Mouse (Mus musculus) ovary, postnatal 36 days (tissue): ENCODE results near the gene Pop5.

Experiments
- DNase-seq: peaks from one replicate; pipeline ENCODE4 v3.0.0; 2022; ENCODE audit warnings: low spot score, mixed read lengths

Pop5 gene

DNA sequence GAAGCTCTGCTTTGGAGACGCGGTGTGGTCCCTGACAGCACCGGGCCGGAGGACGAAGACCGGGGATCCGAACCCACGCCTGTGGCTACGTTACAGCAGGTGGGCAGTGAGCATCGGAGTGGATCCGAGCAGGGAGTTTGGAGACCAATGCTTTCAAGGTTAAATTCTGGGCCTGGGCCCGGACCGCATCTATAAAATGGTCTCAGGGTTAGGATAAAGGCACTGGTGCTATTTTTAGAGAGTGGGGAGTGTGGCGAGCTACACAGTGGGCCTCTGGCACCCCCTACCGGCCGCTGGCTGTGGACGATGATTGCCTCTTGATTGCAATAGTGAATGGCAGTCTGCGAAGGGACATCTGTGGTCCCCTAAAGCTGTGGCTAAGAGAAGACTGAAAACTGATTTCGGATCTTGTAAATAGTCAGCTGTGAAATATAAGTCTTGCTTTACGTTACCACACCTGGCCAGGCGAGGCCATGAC lies at the start of gene Pop5:
TSS of gene Pop5 (plus strand) at position 51 of the 478 bp plus-strand sequence.
- DNase-seq = peak; percentile 86

- DNase-seq = peak; percentile 23
Measured at GRCm38 (mm10) chr5:115186371-115187073, 49.1 kb upstream of the Pop5 start.

DNA sequence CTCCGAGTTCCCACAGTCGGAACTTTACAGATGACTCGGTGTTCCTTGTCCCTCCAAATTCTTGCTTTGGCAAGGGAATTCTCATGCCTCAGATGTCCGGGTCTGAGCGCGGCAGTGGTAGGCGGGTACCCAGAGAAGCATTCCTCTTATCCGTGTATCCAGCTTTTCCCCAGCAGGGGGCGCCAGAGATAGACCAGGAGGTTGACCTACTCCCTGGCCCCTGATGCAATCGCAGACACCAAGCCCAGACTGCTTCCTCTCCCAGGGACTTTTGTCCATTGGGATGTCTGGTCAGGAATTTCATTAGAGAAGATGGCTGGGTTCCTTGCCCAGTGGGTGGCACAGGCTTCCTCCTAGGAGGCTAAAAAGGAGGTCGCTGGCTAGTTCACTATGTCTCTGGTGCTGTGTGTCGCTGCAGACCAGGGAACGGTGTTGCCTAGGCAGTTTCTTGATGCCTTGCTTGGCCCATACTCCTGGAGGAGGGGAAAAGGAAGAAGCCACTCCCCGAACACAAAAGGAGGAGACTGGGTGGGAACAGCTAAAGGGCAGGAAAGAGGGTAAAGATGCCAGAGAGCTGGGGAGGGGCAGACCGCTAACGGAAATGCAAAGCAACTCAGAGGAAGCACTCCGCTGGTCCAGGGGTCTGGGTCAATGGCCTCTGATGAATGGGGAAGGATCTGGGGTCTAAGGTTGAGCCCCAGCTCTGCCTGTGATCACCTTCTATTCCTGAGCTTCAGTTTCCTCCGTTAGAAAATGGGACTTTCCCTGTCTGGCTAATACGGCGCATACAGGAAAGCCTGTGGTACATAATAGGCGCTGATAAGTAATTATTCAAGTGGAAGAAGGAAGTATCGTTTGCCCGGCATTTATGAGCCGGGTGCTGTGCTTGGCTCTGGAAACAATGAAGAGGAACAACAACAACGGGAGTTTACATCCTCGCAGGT lies 48.2 kb upstream of the Pop5 start:
- DNase-seq = peak; percentile 89

DNA sequence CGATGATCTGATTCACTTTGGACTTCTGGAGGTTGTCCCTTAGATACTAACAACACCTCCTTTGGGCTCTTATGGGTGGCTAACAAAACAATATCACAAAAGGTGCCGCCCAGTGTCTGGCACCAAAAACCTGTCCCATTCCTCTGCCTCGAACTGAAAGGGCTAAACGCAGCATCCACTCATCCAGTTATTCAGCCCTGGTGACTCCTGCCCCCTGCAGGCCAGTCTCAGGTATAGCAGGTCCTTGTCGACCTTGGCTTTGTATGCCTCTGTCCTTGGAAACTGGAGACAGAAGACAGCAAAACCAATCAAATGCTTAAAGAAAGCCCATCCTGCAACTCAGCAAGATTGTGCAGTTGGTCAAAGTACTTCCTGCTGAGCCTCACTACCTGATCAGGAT lies 46.8 kb upstream of the Pop5 start:
- DNase-seq = peak; percentile 33

DNA sequence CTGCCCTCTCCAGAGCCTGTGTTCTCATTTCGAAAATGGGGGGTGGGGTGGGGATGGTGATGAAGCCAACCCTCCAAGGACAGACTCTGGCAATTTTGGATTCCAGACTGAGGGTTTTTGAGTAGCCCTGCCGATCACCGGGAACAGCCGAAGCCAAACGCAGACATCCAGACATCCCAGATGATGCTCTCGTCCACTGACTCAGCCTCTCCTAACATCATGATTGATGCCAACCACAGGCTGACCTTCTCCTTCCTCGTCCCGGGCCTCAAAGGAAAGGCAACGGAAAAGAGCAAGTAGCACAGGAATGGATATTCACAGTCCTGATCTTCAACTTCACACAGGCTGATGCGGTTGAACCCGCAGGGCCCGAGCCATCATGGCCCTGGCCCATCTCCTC lies 45.6 kb upstream of the Pop5 start:
- no peak for DNase-seq

GRCm38 (mm10) chr5:115191880-115192827 lies 43.5 kb upstream of the Pop5 start:
- DNase-seq = no peak

DNA sequence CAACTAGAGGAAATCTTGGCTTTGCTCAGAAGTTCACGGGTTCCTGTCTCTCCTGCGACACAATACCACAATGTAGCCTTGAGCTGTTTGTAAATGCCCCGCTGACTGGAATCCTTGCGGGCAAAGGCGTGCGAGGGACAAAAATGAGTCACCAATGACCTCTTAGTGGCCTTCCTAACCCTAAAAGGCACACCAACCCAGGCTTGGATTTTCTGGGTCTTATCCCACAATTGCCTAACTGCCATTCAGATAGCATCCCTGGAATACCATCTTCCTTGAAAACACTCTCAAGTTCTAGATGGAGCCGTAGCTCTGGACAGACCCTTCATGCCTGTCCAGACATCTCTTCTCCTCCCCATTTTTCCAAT lies 42.8 kb upstream of the Pop5 start:
- DNase-seq = no peak

- peak; percentile 76 for DNase-seq
Measured at GRCm38 (mm10) chr5:115193226-115193625, 42.4 kb upstream of the Pop5 start.

DNA sequence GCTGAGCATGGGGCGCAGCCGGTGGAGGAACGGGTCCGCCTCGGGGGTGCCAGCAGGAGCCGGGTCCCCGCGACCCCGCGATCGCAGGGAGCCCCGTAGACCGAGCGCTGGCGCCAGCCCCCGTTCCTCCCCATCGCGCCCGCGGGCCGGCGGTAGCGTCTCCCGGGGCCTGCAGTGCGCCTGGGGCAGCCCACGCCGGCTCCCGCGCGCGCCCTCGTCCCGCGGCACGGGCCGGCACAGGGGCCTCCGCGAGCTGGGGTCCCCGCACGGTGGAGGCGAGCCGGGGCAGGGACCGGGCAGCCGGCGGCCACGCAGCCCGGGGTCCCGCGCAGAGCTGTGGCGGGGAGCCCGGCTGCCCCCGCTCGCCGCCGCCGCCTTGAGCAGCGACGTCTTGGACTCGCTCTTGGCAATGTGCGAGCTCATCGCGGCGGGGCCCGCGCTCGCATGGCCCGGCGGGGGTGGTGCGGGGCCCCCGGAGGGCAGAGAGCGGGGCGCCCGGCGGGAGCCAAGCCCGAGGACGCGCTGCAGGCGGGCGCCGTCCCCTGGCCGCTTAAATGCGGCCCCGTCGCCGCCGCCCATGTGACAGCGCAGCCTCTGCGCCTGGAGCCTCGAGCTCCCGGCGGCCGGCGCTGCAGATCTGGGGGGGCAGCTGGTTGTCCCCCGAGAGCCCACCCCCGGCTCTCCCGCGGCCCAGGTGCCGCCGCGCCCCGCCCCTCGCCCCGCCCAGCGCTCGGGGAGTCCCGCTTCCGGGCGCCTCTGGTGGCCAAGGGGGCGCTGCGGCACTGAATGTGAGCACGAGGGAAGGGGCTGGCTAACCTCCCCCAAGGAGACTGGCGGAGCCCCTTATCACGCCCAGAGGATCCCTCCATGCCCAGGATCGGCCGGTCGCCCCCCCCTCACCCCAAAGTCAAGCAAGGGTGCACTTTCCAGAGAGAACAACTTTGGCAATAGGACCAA lies 41.7 kb upstream of the Pop5 start, which contains the start of gene Cabp1:
TSS of gene Cabp1 (minus strand) at position 713 of the 957 bp plus-strand sequence.
- peak; percentile 61 for DNase-seq

GRCm38 (mm10) chr5:115194626-115195221 lies 40.9 kb upstream of the Pop5 start:
- no peak for DNase-seq

GRCm38 (mm10) chr5:115203735-115204561 lies 31.7 kb upstream of the Pop5 start:
- no peak for DNase-seq

- no peak for DNase-seq
Measured at GRCm38 (mm10) chr5:115204562-115205311, 30.9 kb upstream of the Pop5 start.

DNA sequence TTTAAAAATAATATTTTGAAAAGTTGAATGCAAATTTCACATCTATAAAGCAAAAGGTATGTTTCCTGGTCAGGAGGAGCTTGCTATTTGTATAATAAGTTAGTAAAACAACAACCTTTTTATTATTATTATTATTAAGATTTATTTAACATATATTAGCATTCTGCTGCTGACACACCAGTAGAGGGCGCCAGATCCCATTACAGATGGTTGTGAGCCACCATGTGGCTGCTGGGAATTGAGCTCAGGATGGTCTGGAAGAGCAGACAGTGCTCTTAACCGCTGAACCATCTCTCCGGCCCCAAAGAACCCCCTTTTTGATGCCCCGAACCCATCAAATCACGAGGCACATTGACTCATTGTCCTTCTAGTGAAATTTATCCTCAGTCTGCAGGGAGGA lies 28.4 kb upstream of the Pop5 start:
- DNase-seq = no peak

DNA sequence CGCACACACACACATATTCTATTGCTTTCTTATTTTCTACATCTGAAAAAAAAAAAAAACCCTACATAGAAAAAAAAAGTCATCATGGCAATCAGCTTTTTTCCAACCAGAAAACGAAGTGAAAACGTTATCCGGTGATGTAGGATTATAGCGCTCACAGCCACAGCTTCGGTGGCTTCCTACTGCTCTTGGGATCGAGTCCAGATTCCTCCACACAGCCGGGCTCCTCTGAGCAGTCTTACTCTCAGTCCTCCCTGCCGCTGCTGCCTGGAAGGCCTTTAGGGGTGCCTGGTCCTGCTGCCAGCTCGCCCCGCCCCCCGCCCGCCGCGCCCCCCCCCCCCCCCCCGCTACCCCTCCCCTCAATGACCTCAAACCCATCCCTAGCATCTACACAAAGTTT lies 27.7 kb upstream of the Pop5 start:
- no peak for DNase-seq

- no peak for DNase-seq
Measured at GRCm38 (mm10) chr5:115208601-115209000, 27.0 kb upstream of the Pop5 start.

DNA sequence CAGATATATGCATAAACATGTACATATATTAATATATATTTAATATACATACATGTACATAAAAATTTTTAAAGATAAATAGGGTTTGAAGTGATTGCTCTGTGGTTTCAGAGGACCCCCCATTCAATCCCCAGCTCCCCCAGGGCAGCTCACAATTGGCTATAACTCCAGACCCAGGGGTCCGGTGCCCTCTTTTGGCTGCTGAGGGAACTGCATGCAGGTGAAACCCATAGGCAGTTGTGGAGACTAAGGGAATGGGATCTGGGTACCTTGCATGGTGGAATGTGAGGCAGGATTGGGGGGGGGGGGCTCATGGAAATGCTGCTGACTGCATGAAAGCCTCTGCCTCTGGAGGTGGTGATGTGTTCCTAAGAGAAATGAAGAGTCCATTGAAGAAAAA lies 25.3 kb upstream of the Pop5 start:
- DNase-seq = no peak

DNA sequence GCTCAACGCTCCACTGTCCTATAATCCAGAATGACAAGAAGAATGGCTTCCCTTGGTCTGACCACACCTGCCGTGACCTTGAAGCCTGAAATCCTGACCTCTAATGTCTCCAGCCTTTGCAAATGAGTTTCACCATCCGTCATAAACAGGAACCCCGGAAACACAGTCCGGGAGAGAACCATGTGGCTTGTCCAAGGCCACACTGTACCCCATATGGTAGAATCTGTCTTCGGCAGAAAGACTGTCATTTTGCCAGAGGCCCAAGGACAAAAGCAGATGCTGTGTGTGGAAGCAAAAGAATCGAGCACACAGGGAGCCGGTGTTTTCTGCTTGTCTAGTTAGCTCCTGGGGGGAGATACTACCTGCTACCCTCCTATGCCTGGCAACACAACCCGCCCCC lies 23.2 kb upstream of the Pop5 start:
- no peak for DNase-seq

DNA sequence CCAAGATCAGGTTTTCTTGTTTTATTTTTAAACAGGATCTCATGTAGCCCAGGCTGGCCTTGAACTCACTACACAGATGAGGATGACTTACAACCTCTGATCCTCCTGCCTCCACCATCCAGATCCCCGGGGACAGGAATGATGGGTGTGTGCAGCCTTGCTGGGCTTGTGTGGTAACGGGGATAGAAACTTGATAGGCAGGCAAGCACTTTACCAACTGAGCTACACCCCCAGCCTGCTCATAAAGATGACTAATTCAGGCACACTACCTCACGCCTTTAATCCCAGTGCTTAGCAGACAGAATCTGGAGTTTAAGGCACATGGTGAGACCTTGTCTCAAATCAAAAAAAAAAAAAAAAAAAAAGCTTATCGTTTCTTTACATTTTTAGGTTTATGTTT lies 22.8 kb upstream of the Pop5 start:
- no peak for DNase-seq

DNA sequence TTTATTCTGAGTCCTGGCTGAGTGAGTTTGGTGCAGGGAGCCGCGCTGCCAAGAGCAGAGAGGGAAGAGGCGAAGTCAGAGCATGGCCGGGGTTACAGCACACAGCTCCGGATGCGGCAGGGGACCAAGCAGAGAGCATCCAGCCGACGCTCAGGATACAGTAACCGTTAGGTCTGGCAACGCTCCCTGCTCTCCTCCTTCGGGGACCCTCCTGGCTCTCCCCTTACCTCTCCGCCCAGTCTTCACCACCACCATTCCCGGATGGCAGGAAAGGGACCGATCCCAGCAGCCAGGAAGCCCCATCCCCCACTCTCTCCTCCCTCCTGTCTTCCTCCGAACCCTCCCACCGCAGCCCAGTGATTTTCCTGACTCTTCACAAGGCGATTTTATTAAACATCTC lies 20.8 kb upstream of the Pop5 start:
- DNase-seq = no peak
